Mouse (Mus musculus): Measurements from ENCODE around the gene Fam178b. TPM values are rescaled to one million over a fixed set of nuclear protein-coding genes. Genes with fewer than 3 reads are reported as not detected.

The Fam178b gene
- polyA plus RNA-seq, 2 experiments, result 0.21 to 0.27 TPM

DNA sequence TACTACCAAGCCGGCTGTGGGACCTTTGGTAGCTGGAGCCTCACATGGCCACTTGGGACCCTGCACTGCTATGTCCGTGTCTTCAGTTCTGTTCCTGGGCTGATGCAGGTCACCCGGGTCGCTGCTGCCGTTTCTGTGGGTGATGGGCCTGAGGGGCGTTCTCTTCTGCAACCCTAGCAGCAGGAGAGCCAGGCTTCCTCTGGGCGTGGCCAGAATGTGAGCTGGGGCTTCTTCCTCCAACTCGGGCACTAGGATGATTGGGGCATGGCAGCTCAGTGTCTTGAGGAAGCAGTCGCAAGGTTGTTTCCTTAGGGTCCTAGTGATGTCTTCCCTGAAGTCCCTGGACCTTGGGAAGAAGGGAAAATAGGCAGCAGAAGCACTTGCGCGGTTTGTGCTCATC is 163.4 kb downstream of the Fam178b start:
- Histone ChIP-seq H3K4me1 (replicated peaks; ENCODE audit: control insufficient read depth in 2 of 2, insufficient read depth in 2 of 2, low read length in 1 of 2) (no peaks in the 10 kb centered on the region), H3K27ac (no peak overlapping the region), H3K4me2 (ENCODE audit: low read depth) (no peak overlapping the region), H3K36me3 (replicated peaks; ENCODE audit: control insufficient read depth, insufficient read depth, low read depth) (peaks cover 15% of the 10 kb centered on the region), H3K9me3 (ENCODE audit: control insufficient read depth, low read length) (no peaks in the 10 kb centered on the region), H3K9ac (replicated peaks) (no peak overlapping the region), H3K27me3 (ENCODE audit: control insufficient read depth, insufficient read depth, low read length) (no peaks in the 10 kb centered on the region), H3K4me3 (ENCODE audit: insufficient read depth in 1 of 2, low read depth in 2 of 2, low read length in 2 of 2) (no peak overlapping the region)
- DNase-seq (ENCODE audit: low read depth in 3 of 3, low spot score in 3 of 3) (no peak), ATAC-seq (ENCODE audit: insufficient read depth) (no peak)
- 68% methylated on average over 11 of the region's 11 CpGs for WGBS (ENCODE audit: insufficient replicate concordance)
- TF ChIP-seq CTCF (IDR thresholded peaks at IDR 0.05; ENCODE audit: low read depth) (no peak), EP300 (IDR thresholded peaks at IDR 0.05; ENCODE audit: low read depth) (no peak)

GRCm38 (mm10) chr1:36518259-36518658 is 164.7 kb downstream of the Fam178b start:
- ATAC-seq (ENCODE audit: insufficient read depth) (no peak), DNase-seq (ENCODE audit: low read depth in 3 of 3, low spot score in 3 of 3) (no peak)
- Histone ChIP-seq H3K4me3 (ENCODE audit: insufficient read depth in 1 of 2, low read depth in 2 of 2, low read length in 2 of 2) (no peak overlapping the region), H3K9ac (replicated peaks) (no peak overlapping the region), H3K36me3 (replicated peaks; ENCODE audit: control insufficient read depth, insufficient read depth, low read depth) (peaks cover 15% of the 10 kb centered on the region), H3K4me2 (ENCODE audit: low read depth) (no peak overlapping the region), H3K27ac (no peak overlapping the region), H3K4me1 (replicated peaks; ENCODE audit: control insufficient read depth in 2 of 2, insufficient read depth in 2 of 2, low read length in 1 of 2) (peaks cover 2 to 8% of the 10 kb centered on the region in 2 experiments), H3K9me3 (ENCODE audit: control insufficient read depth, low read length) (no peaks in the 10 kb centered on the region), H3K27me3 (ENCODE audit: control insufficient read depth, insufficient read depth, low read length) (no peaks in the 10 kb centered on the region)
- WGBS (ENCODE audit: insufficient replicate concordance), result 71% methylated on average over 3 of the region's 3 CpGs
- no peak for TF ChIP-seq EP300 (IDR thresholded peaks at IDR 0.05; ENCODE audit: low read depth)
- TF ChIP-seq CTCF (IDR thresholded peaks at IDR 0.05; ENCODE audit: low read depth), result no peak

DNA sequence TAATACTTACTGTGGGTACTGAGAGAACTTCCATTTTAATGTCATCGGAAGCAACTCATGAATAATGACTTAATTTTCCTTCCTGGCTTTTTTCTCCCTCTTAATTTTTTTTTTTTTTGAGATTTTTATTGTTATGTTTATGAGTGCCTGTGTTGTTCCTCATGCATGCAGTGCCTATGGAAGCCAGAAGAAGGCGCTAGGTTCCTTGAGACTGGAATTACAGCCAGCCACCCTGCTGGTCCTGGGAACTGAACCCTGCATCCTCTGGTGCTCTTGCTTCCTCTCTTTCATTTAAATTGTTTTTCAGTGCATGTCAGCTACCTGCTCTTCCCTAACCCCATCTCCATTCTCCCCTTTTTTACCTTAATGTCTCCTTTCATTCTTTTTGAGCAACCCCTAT is 169.3 kb downstream of the Fam178b start:
- Histone ChIP-seq H3K4me3 (ENCODE audit: insufficient read depth in 1 of 2, low read depth in 2 of 2, low read length in 2 of 2) (peak overlapping the region in 1 of 2 experiments; percentile 78; a peak in 2 of 4 replicates), H3K9me3 (ENCODE audit: control insufficient read depth, low read length) (no peaks in the 10 kb centered on the region), H3K9ac (replicated peaks) (no peak overlapping the region), H3K27ac (no peak overlapping the region), H3K4me2 (ENCODE audit: low read depth) (peak overlapping the region; percentile 83), H3K4me1 (replicated peaks; ENCODE audit: control insufficient read depth in 2 of 2, insufficient read depth in 2 of 2, low read length in 1 of 2) (peaks cover 6 to 12% of the 10 kb centered on the region in 2 experiments), H3K27me3 (ENCODE audit: control insufficient read depth, insufficient read depth, low read length) (no peaks in the 10 kb centered on the region), H3K36me3 (replicated peaks; ENCODE audit: control insufficient read depth, insufficient read depth, low read depth) (no peaks in the 10 kb centered on the region)
- ATAC-seq (ENCODE audit: insufficient read depth) (no peak), DNase-seq (ENCODE audit: low read depth in 3 of 3, low spot score in 3 of 3) (peak in 1 of 3 experiments; percentile 17)
- 44% methylated on average over 2 of the region's 2 CpGs for WGBS (ENCODE audit: insufficient replicate concordance)
- TF ChIP-seq CTCF (IDR thresholded peaks at IDR 0.05; ENCODE audit: low read depth), result peak; percentile 65
- no peak for TF ChIP-seq EP300 (IDR thresholded peaks at IDR 0.05; ENCODE audit: low read depth)

- Histone ChIP-seq H3K9ac (replicated peaks) (peak overlapping the region; percentile 79), H3K36me3 (replicated peaks; ENCODE audit: control insufficient read depth, insufficient read depth, low read depth) (no peaks in the 10 kb centered on the region), H3K4me1 (replicated peaks; ENCODE audit: control insufficient read depth in 2 of 2, insufficient read depth in 2 of 2, low read length in 1 of 2) (peaks cover 6 to 12% of the 10 kb centered on the region in 2 experiments), H3K9me3 (ENCODE audit: control insufficient read depth, low read length) (no peaks in the 10 kb centered on the region), H3K4me2 (ENCODE audit: low read depth) (peak overlapping the region; percentile 83), H3K27me3 (ENCODE audit: control insufficient read depth, insufficient read depth, low read length) (no peaks in the 10 kb centered on the region), H3K4me3 (ENCODE audit: insufficient read depth in 1 of 2, low read depth in 2 of 2, low read length in 2 of 2) (peak overlapping the region; percentile 69 to 78), H3K27ac (no peak overlapping the region)
- WGBS (ENCODE audit: insufficient replicate concordance), result 34% methylated on average over 1 of the region's 1 CpGs
- ATAC-seq (ENCODE audit: insufficient read depth) (no peak), DNase-seq (ENCODE audit: low read depth in 3 of 3, low spot score in 3 of 3) (no peak)
- TF ChIP-seq CTCF (IDR thresholded peaks at IDR 0.05; ENCODE audit: low read depth) (no peak), EP300 (IDR thresholded peaks at IDR 0.05; ENCODE audit: low read depth) (no peak)
Measured at GRCm38 (mm10) chr1:36513310-36513709, 169.7 kb downstream of the Fam178b start.

- Histone ChIP-seq H3K27ac (no peak overlapping the region), H3K4me3 (ENCODE audit: insufficient read depth in 1 of 2, low read depth in 2 of 2, low read length in 2 of 2) (peak overlapping the region; percentile 69 to 78)
Measured at GRCm38 (mm10) chr1:36512966-36513280, 170.1 kb downstream of the Fam178b start.

More at GRCm38 (mm10) chr1:36512966-36513280, 170.1 kb downstream of the Fam178b start:
- Histone ChIP-seq H3K27me3 (ENCODE audit: control insufficient read depth, insufficient read depth, low read length) (no peaks in the 10 kb centered on the region), H3K9me3 (ENCODE audit: control insufficient read depth, low read length) (no peaks in the 10 kb centered on the region), H3K9ac (replicated peaks) (peak overlapping the region; percentile 79), H3K4me2 (ENCODE audit: low read depth) (peak overlapping the region; percentile 83), H3K4me1 (replicated peaks; ENCODE audit: control insufficient read depth in 2 of 2, insufficient read depth in 2 of 2, low read length in 1 of 2) (peaks cover 6 to 12% of the 10 kb centered on the region in 2 experiments), H3K36me3 (replicated peaks; ENCODE audit: control insufficient read depth, insufficient read depth, low read depth) (no peaks in the 10 kb centered on the region)
- ATAC-seq (ENCODE audit: insufficient read depth), result no peak
- DNase-seq (ENCODE audit: low read depth in 3 of 3, low spot score in 3 of 3), result no peak
- WGBS (ENCODE audit: insufficient replicate concordance), result 4% methylated on average over 16 of the region's 16 CpGs
- TF ChIP-seq EP300 (IDR thresholded peaks at IDR 0.05; ENCODE audit: low read depth) (no peak), CTCF (IDR thresholded peaks at IDR 0.05; ENCODE audit: low read depth) (no peak)

Small RNA genes lying within 50 kb of the gene (microRNA-seq; reads per million reads assigned to microRNA genes)
- gene Gm24133, result not detected

Other genes starting within 250 kb of the Fam178b start
- gene Lman2l, start 237.9 kb downstream of the Fam178b start, polyA plus RNA-seq (2012; rRNA removed), result 4.8 and 5.5 TPM in 2 replicates
- gene Lman2l, start 237.9 kb downstream of the Fam178b start, polyA plus RNA-seq (2014; fragmentation: Nextera tagmentation; extraction: Ambion mirVana), result 7.0 and 7.4 TPM in 2 replicates
- 0.85 and 0.89 TPM in 2 replicates for gene Cnnm4, start 211.6 kb downstream of the Fam178b start, polyA plus RNA-seq (2012; rRNA removed)
- gene Cnnm4, start 211.6 kb downstream of the Fam178b start, polyA plus RNA-seq (2014; fragmentation: Nextera tagmentation; extraction: Ambion mirVana), result 2.1 and 2.2 TPM in 2 replicates
- 2.5 and 3.7 TPM in 2 replicates for gene Cnnm3, start 171.3 kb downstream of the Fam178b start, polyA plus RNA-seq (2012; rRNA removed)
- 0.86 and 1.0 TPM in 2 replicates for gene Cnnm3, start 171.3 kb downstream of the Fam178b start, polyA plus RNA-seq (2014; fragmentation: Nextera tagmentation; extraction: Ambion mirVana)
- gene Ankrd23, start 146.3 kb downstream of the Fam178b start, polyA plus RNA-seq (2012; rRNA removed), result 2.3 TPM in 2 replicates
- gene Ankrd23, start 146.3 kb downstream of the Fam178b start, polyA plus RNA-seq (2014; fragmentation: Nextera tagmentation; extraction: Ambion mirVana), result 0.59 and 0.80 TPM in 2 replicates
- not detected in 2 replicates for gene Gm42417, start 143.8 kb downstream of the Fam178b start, polyA plus RNA-seq (2012; rRNA removed)
- gene Gm42417, start 143.8 kb downstream of the Fam178b start, polyA plus RNA-seq (2014; fragmentation: Nextera tagmentation; extraction: Ambion mirVana), result not detected in 2 replicates
- gene Ankrd39, start 135.7 kb downstream of the Fam178b start, polyA plus RNA-seq (2012; rRNA removed), result 3.5 and 3.8 TPM in 2 replicates
- 5.0 and 5.1 TPM in 2 replicates for gene Ankrd39, start 135.7 kb downstream of the Fam178b start, polyA plus RNA-seq (2014; fragmentation: Nextera tagmentation; extraction: Ambion mirVana)
- 2.3 and 2.8 TPM in 2 replicates for gene Sema4c, start 124.8 kb downstream of the Fam178b start, polyA plus RNA-seq (2012; rRNA removed)
- gene Sema4c, start 124.8 kb downstream of the Fam178b start, polyA plus RNA-seq (2014; fragmentation: Nextera tagmentation; extraction: Ambion mirVana), result 0.25 and 0.35 TPM in 2 replicates
- gene Cox5b, start 8.3 kb upstream of the Fam178b start, polyA plus RNA-seq (2012; rRNA removed), result 179 and 292 TPM in 2 replicates
- gene Cox5b, start 8.3 kb upstream of the Fam178b start, polyA plus RNA-seq (2014; fragmentation: Nextera tagmentation; extraction: Ambion mirVana), result 515 and 525 TPM in 2 replicates
- gene 4933424G06Rik, start 27.0 kb upstream of the Fam178b start, polyA plus RNA-seq (2012; rRNA removed), result not detected in 2 replicates
- gene 4933424G06Rik, start 27.0 kb upstream of the Fam178b start, polyA plus RNA-seq (2014; fragmentation: Nextera tagmentation; extraction: Ambion mirVana), result not detected in 2 replicates
- 20.7 and 27.5 TPM in 2 replicates for gene Actr1b, start 31.2 kb upstream of the Fam178b start, polyA plus RNA-seq (2012; rRNA removed)
- 21.4 and 22.2 TPM in 2 replicates for gene Actr1b, start 31.2 kb upstream of the Fam178b start, polyA plus RNA-seq (2014; fragmentation: Nextera tagmentation; extraction: Ambion mirVana)
- 0.04 and 0.06 TPM in 2 replicates for gene Zap70, start 78.6 kb upstream of the Fam178b start, polyA plus RNA-seq (2012; rRNA removed)
- gene Zap70, start 78.6 kb upstream of the Fam178b start, polyA plus RNA-seq (2014; fragmentation: Nextera tagmentation; extraction: Ambion mirVana), result not detected in 2 replicates